Mouse (Mus musculus) neural tube, postnatal 0 days (tissue): ENCODE measurements around the gene Rab42. TPM values are rescaled to one million over a fixed set of nuclear protein-coding genes. Genes with fewer than 3 reads are reported as not detected.

ENCODE experiments used
- polyA plus RNA-seq: library from polyadenylated mRNA; unstranded; fragments of >200 nt; fragmentation: Nextera tagmentation; extraction: Ambion mirVana; gene quantifications from 2 replicates; pipeline ENCODE4 v1.2.1, GENCODE M21; 2015

The Rab42 gene
- 6.8 and 7.2 TPM in 2 replicates for polyA plus RNA-seq

DNA sequence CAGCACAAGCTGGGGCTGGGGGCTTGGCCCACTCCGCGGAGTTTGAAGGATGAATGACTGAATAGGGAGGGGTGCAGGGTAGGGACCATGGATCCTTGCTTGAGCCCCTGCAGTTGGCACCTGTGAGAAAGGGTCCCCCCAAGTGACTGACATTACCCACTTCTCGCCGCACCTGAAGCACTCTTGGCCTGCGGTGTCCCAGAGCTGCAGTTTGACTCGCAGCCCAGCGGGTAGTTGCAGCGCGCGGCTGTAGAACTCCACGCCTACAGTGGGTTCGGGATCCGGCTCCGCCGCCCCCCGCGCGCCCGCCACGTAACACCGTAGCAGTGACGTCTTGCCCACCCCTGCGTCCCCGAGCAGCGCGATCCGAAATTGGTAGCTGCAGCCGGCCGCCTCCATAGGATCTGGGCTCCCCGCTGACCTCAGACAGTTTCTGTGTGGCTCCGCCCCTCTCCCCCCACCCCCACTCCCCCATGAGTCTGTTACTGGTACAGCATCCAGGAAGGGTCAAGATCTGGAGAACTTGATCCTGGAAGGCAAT, at the start of gene Rab42:
TSS of gene Rab42 (minus strand) at position 447 of the 541 bp plus-strand sequence.

DNA sequence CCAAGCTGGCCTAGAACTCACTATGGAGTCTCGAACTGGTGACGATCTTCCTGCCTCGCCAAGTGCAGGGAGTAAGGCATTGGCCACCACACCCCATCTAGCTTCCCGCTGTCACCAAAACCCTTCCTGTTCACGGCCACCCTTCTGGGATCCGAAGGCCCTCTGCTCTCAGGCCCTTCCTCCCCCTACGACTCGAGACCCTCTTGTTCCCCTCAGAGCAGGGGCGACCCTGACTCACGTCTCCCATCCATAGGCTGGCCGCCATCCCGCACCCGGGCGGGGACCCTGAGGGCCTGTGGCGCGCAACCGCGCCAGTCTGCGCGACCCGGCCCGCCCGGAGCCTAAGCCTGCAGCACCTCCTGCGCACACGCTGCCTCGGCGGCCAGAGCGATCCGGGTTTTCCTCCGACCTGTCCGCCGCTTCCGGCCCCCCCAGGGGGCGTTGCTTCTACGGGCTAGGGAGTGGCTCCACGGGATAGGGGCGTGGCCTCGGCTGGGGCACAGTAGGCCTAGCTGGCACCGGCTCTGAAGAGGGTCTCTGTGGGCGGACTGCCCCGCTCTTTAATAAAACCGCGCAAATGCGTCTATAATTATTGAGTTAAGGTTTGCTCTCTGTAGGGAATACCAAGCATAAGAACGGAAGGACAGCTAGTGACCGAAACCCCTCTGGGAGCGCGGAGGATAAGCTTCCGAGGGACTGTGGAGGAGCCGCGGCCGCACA, 26.1 kb upstream of the Rab42 start, which contains the start of gene Trnau1ap:
TSS of gene Trnau1ap (minus strand) at position 424 of the 720 bp plus-strand sequence.

GRCm38 (mm10) chr4:132274156-132274862, 28.9 kb downstream of the Rab42 start, which contains the start of gene Taf12:
Taf12 (plus strand) TSS chr4:132274375.

DNA sequence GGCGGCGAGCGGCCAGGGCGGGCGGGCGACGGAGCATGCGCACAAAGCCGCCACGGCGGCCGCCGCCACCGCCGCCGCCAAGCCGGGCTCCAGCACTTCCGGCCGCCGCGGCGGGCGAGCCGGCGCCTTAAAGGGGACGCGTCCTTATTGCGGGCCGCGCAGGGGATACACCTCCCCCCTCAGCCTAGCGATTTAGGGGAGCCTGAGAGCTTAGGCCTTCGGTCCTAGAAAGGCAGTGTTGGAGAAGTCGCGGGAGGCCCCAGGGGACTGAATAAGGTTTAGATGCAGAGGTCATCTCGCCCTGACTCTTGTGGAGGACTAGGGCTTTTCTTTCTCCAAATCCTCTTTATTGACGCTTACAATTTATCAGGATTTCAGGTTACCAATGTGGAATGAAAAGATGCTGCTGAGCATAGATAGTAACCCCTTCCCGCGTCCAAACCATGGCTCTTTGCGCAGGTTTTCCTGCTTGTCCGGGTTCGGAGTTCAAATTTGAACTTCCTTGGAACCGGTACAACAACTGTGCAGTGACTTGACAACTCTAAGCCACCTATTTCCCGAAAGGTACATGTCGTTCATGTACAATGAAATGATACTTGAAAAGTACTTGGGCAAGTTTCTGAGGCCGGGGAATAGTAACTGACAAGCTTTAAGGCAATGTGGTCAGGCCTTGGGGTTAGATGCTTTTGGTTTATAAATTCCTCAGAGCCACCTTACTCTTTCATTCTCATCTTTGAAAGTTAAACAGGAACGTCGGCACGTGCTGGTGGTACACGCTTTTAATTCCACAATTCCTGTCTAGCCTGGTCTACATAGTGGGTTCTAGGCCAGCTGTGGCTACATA, 41.4 kb downstream of the Rab42 start, which contains the start of gene Gmeb1:
TSS of gene Gmeb1 (minus strand) at position 89 of the 844 bp plus-strand sequence.

Other genes starting within 250 kb of the Rab42 start
- 0.10 TPM in 1 of 2 replicates, not detected in the other for gene Gm10300, start 228.7 kb downstream of the Rab42 start, polyA plus RNA-seq
- 21.9 and 22.0 TPM in 2 replicates for gene Epb41, start 228.1 kb downstream of the Rab42 start, polyA plus RNA-seq
- 1.1 and 1.2 TPM in 2 replicates for gene Oprd1, start 158.9 kb downstream of the Rab42 start, polyA plus RNA-seq
- gene Ythdf2, start 91.1 kb downstream of the Rab42 start, polyA plus RNA-seq, result 63.8 and 68.9 TPM in 2 replicates
- 22.1 and 28.6 TPM in 2 replicates for gene Gmeb1, start 41.8 kb downstream of the Rab42 start, polyA plus RNA-seq
- gene Taf12, start 29.0 kb downstream of the Rab42 start, polyA plus RNA-seq, result 31.2 and 32.7 TPM in 2 replicates
- gene Trnau1ap, start 26.2 kb upstream of the Rab42 start, polyA plus RNA-seq, result 66.7 and 68.6 TPM in 2 replicates
- 17.7 and 18.7 TPM in 2 replicates for gene Rcc1, start 50.2 kb upstream of the Rab42 start, polyA plus RNA-seq
- gene Phactr4, start 119.1 kb upstream of the Rab42 start, polyA plus RNA-seq, result 4.2 and 5.4 TPM in 2 replicates
- gene Med18, start 160.5 kb upstream of the Rab42 start, polyA plus RNA-seq, result 11.6 and 13.3 TPM in 2 replicates
- gene Sesn2, start 207.1 kb upstream of the Rab42 start, polyA plus RNA-seq, result 20.9 and 21.0 TPM in 2 replicates
- 1,673 and 1,697 TPM in 2 replicates for gene Atpif1, start 230.3 kb upstream of the Rab42 start, polyA plus RNA-seq
- 134 and 151 TPM in 2 replicates for gene Dnajc8, start 232.2 kb upstream of the Rab42 start, polyA plus RNA-seq